Mouse (Mus musculus) bone marrow macrophage, adult 2 months (primary cell): ENCODE results near the gene Gatad2b. TPM values are rescaled to one million over a fixed set of nuclear protein-coding genes. Genes with fewer than 3 reads are reported as not detected.
A peak's percentile ranks its signal among the peaks of the same experiment; 100 is the strongest.
"Not testable (repeated sequence)": the region's sequence is repeated elsewhere in the genome, so short reads cannot be mapped to it uniquely, and the experiment has no call there.

Source experiments
- H3K27ac ChIP-seq: 2 replicates; pipeline ENCODE4 v1.5.1; 2012; ENCODE audit warnings: low read depth, low read length; ENCODE audit not compliant: insufficient read depth
- H3K4me1 ChIP-seq: 2 replicates; pipeline ENCODE4 v1.6.1; 2012; ENCODE audit warnings: low read length; ENCODE audit not compliant: control insufficient read depth, insufficient read depth
- H3K4me3 ChIP-seq: 2 replicates; pipeline ENCODE4 v1.5.1; 2012; ENCODE audit warnings: mild to moderate bottlenecking, low read length, moderate library complexity; ENCODE audit not compliant: insufficient read depth
- CTCF ChIP-seq: IDR thresholded peaks from 2 replicates; pipeline ENCODE4 v1.5.1; 2012; ENCODE audit warnings: low read depth, mild to moderate bottlenecking, low read length, moderate library complexity
- POLR2A ChIP-seq: IDR thresholded peaks from 2 replicates; pipeline ENCODE4 v1.6.1; 2012; ENCODE audit warnings: mild to moderate bottlenecking, low read depth, low read length, borderline replicate concordance
- polyA plus RNA-seq: library from polyadenylated mRNA; stranded (reverse); fragments of >200 nt; gene quantifications from 2 replicates; pipeline ENCODE4 v1.2.4, GENCODE M21; 2012; ENCODE audit not compliant: missing spikeins, insufficient read depth, insufficient read length

Gatad2b gene
- 45.6 and 48.2 TPM in 2 replicates for polyA plus RNA-seq

DNA sequence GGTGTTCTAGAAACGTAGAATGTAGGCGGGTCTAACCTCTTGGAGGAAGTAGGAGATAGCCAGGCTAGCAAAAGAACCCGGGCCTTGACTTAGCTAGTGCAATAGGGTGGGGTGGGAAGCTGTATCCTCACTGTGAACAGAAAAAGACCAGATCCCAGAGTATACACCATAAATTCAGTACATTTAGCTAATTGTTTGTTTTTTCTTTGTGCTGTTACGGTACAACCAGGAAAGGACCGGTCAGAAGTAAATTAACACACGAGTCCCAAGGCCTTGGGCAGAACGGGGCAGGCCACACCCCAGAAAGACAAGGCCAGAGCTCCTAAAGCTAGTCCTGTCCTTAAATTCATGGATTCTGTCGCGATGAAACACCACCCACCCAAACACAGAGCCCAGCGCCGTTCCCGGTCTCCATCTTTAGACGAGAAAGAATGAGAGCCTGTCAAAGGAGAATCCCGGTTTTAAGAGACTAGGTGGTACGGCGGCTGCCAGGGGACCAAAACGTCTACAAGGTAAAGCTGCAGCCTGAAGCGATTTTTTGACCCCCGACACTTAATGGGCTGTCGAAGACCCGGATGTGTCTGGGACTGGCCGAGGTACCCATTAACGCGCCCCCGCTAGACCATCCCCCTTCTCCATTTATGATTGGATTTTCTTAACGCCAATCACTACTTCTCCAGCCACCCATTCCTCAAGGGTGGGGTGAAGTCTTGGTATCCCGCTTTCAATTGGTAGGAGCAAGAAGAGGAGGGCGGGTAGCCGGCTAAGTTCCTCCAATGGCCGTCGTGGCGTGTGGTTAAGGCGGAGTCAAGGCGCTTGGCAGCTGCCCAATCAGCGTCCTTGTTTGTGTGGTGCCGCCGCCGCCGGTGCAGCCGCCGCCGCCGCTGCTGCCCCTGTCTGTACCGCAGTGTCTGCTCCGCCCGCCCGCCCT lies at the start of gene Gatad2b:
Gene Gatad2b, plus strand, starts transcription at position 834 of the 931 bp plus-strand sequence.
- Histone ChIP-seq H3K4me3 (peak within 1 kb of the TSS; percentile 80), H3K4me1 (peaks cover 22% of the 10 kb centered on the region), H3K27ac (peak within 1 kb of the TSS; percentile 91)
- no peak for TF ChIP-seq CTCF
- no peak; the same call in 1 of the 2 replicates for TF ChIP-seq POLR2A

- Histone ChIP-seq H3K4me3 (no peak overlapping the region), H3K27ac (no peak overlapping the region), H3K4me1 (peaks cover 18% of the 10 kb centered on the region)
- TF ChIP-seq CTCF, result no peak
- TF ChIP-seq POLR2A, result no peak
Observed at GRCm38 (mm10) chr3:90245406-90245805, 47.6 kb upstream of the Gatad2b start.

DNA sequence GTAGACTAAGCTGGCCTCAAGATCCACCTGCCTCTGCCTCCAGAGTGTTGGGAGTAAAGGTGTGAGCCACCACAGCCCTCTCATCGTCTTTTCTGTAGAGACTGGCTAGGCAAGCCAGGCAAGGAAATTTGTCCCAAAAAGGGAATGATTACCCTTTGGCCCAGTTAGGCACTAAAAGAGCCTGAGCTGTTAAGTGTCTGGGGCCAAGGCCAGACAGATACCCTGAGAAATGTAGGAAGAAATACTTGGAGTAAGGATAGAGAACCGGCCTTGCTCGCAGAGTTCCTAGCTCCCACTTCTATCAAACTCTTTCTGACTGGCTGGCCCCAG lies 45.4 kb upstream of the Gatad2b start:
- peaks cover 14% of the 10 kb centered on the region for H3K4me1 ChIP-seq
- H3K27ac ChIP-seq, result peak overlapping the region; percentile 51
- TF ChIP-seq POLR2A (no peak), CTCF (no peak)
- H3K4me3 ChIP-seq, result peak overlapping the region; percentile 57

DNA sequence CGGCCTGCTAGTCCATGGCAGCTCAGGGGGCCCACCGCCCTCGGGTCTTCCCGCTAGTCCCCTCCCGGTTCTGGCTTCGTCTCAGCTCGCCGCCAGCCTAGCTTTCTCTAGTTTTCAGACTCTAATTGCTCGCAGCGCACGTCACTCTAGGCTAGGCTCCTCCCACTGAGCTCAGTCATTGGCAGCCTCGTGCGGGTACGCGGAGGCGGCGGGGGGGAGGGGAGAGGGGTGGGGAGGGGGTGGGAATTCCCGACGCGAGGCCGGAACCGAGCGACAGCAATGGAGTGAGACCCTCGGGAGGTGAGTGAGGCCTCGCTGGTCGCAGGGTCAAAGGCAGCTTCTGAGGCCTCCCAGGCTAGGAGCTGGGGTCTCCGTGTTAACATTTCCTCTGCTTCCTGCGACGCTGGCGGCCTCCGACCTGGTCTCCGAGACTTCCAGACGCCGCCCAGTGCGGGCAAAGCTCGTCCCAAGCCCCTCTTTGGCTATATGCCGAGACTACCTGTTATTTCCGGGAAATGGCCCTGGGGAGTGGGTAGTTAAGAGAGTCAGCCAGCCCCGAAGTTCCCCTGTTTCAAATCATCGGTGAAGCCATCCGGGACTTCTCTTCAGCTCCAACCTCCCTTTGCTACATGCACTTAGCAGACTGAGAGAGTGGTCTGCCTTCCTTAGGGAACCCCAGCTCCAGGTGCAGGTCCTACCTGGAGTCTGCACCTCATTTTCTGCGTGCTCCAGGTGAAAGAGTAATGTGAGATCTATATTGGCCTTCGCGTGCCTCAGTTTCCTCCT lies 44.8 kb upstream of the Gatad2b start, which contains the start of gene Slc39a1:
Gene Slc39a1, plus strand, starts transcription at position 213 of the 786 bp plus-strand sequence.
- H3K4me1 ChIP-seq, result peaks cover 14% of the 10 kb centered on the region
- peak within 1 kb of the TSS; percentile 88 for H3K4me3 ChIP-seq
- peak within 1 kb of the TSS; percentile 91 for H3K27ac ChIP-seq
- TF ChIP-seq POLR2A, result no peak
- TF ChIP-seq CTCF, result no peak

DNA sequence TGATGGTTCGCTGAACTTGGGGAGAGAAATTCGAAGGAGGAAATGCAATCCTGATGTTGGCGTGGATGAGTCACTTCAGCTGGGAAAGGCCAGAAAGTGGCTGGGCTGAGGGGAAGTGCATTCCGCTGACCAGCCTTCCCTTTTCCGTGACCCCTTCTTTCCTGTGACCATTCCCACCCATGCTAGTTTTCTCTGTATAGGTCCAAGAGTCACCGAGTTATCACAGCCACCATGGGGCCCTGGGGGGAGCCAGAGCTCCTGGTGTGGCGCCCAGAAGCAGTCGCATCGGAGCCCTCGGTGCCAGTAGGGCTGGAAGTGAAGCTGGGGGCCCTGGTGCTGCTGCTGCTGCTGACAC lies 44.3 kb upstream of the Gatad2b start:
- peaks cover 14% of the 10 kb centered on the region for H3K4me1 ChIP-seq
- H3K4me3 ChIP-seq, result peak overlapping the region; percentile 88
- no peak for TF ChIP-seq CTCF
- TF ChIP-seq POLR2A, result no peak
- peak overlapping the region; percentile 91 for H3K27ac ChIP-seq

DNA sequence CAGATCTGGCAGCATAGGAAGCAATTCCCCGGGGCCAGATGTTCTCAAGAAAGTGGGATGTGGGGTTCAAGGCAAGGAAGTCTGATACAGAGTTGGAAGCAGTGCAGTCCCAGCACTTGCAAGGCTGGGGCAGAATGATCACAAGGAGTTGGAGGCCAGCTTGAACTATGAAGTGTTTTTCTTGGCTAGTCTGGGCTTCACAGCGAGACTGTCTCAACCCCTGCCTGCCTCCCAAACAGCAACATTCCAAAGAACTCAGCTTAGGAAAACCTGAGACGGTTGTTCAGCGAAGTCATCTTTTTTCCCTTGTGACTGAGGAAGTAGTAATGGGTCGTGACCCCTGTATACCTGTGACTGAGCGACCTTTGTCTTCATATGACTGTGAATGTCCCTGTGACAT lies 42.2 kb upstream of the Gatad2b start:
- H3K27ac ChIP-seq, result no peak overlapping the region
- TF ChIP-seq POLR2A, result no peak
- no peak for TF ChIP-seq CTCF

GRCm38 (mm10) chr3:90251731-90252226 lies 41.2 kb upstream of the Gatad2b start:
- peaks cover 13% of the 10 kb centered on the region for H3K4me1 ChIP-seq
- H3K27ac ChIP-seq, result not testable (repeated sequence)

More for the DNA sequence above, 42.2 kb upstream of the Gatad2b start:
- Histone ChIP-seq H3K4me3 (no peak overlapping the region), H3K4me1 (peaks cover 10% of the 10 kb centered on the region)

DNA sequence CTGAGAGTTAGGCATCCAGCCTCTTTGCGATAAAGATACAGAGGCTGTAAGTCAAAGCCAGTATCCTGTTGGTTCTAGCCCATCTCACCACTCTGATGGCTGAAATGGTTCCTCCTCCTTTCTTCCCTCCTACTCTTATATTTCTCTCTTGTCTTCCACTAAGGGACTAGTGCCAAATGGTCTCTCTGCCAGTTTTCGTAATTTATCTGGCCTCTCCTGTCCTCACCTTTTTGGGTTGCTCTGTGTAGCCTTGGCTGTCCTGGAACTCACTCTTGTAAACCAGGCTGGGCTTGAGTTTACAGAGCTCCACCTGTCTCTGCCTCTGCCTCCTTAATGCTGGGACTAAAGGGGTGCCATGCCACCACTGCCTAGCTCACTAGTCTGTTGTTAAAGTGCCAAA lies 40.3 kb upstream of the Gatad2b start:
- peaks cover 11% of the 10 kb centered on the region for H3K4me1 ChIP-seq
- not testable (repeated sequence) for H3K27ac ChIP-seq, H3K4me3 ChIP-seq

More at GRCm38 (mm10) chr3:90251731-90252226, 41.2 kb upstream of the Gatad2b start:
- H3K4me3 ChIP-seq, result not testable (repeated sequence)

GRCm38 (mm10) chr3:90253174-90253573 lies 39.8 kb upstream of the Gatad2b start:
- not testable (repeated sequence) for H3K27ac ChIP-seq, H3K4me3 ChIP-seq
- H3K4me1 ChIP-seq, result peaks cover 11% of the 10 kb centered on the region

DNA sequence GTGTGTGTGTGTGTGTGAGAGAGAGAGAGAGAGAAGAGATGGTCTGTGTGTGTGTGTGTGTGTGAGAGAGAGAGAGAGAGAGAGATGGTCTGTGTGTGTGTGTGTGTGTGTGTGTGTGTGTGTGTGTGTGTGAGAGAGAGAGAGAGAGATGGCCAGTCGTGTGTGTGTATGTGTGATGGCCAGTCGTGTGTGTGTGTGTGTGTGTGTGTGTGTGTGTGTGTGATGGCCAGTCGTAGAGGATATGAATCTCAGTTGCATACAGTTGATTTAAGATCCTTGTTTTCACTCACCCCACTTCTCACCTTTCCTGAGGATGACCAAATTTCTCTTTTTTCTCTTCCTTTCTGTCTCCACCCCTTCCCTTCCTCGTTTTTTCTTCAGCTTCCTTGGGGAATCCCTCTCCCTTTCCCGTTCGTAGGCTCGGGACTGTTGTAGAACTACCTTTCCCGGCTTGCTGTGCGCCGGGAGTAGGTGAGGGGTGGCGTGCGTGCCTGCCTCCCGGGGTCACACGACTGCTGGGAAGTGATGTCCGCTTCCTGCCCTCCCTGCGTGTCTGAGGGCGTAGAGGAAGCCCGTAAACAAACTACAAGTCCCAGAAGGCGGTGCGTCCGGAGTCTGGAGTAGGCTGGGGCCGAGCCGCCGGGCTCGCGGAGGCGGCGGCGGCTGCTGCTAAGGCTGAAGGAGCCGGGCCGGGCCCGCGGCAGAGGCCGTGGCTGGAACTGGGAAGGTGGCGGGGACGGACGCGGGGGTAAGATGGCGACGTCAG lies 39.1 kb upstream of the Gatad2b start, which contains the start of gene Crtc2:
Gene Crtc2, plus strand, starts transcription at position 511 of the 766 bp plus-strand sequence.
- Histone ChIP-seq H3K4me1 (peaks cover 11% of the 10 kb centered on the region), H3K4me3 (peak within 1 kb of the TSS; percentile 95), H3K27ac (peak within 1 kb of the TSS; percentile 77)
- TF ChIP-seq POLR2A (no peak), CTCF (no peak)
